Mouse (Mus musculus) forebrain, embryonic 10.5 days (tissue): ENCODE measurements around the gene Dusp14. TPM values are rescaled to one million over a fixed set of nuclear protein-coding genes. Genes with fewer than 3 reads are reported as not detected.

ENCODE experiments used
- DNase-seq: peaks from one replicate; pipeline ENCODE4 v3.0.0-alpha.2; 2017; ENCODE audit warnings: low spot score; ENCODE audit errors: extremely low spot score
- H3K27ac ChIP-seq: fragments of 300-500 bp; sonication (generic); 2 replicates; pipeline ENCODE4 v1.5.1; 2016; ENCODE audit warnings: mild to moderate bottlenecking
- H3K27me3 ChIP-seq: fragments of 300-500 bp; sonication (generic); 2 replicates; pipeline ENCODE4 v1.6.1; 2016; ENCODE audit warnings: mild to moderate bottlenecking; ENCODE audit not compliant: poor library complexity, severe bottlenecking
- H3K36me3 ChIP-seq: fragments of 300-500 bp; sonication (generic); replicated peaks from 2 replicates; pipeline ENCODE4 v1.6.1; 2016; ENCODE audit warnings: mild to moderate bottlenecking, moderate library complexity
- H3K4me1 ChIP-seq: fragments of 300-500 bp; sonication (generic); 2 replicates; pipeline ENCODE4 v1.6.1; 2016
- H3K4me3 ChIP-seq: fragments of 300-500 bp; sonication (generic); 2 replicates; pipeline ENCODE4 v1.5.1; 2016; ENCODE audit warnings: mild to moderate bottlenecking, moderate library complexity
- H3K9me3 ChIP-seq: fragments of 300-500 bp; sonication (generic); 2 replicates; pipeline ENCODE4 v1.6.1; 2016; ENCODE audit warnings: mild to moderate bottlenecking, moderate library complexity
- WGBS: fragments of 180-500 bp; shearing (Covaris S2); methylation state at CpG from one replicate; pipeline ENCODE4 v1.1.7; 2016; 5-methylcytosine and 5-hydroxymethylcytosine counted together
- polyA plus RNA-seq: library from polyadenylated mRNA; unstranded; fragments of >200 nt; fragmentation: Nextera tagmentation; extraction: Ambion mirVana; gene quantifications from 2 replicates; pipeline ENCODE4 v1.2.1, GENCODE M21; 2016

Gene Dusp14
- polyA plus RNA-seq, 1 experiment from 2014 or later = 12.5 TPM

- peaks cover 14% of the 10 kb centered on the region for H3K4me1 ChIP-seq
- H3K27me3 ChIP-seq = peaks cover 24% of the 10 kb centered on the region
- no peak overlapping the region for H3K27ac ChIP-seq
- 88% methylated on average over 2 of the region's 2 CpGs for WGBS
- H3K9me3 ChIP-seq = no peaks in the 10 kb centered on the region
- no peak overlapping the region for H3K4me3 ChIP-seq
- no peaks in the 10 kb centered on the region for H3K36me3 ChIP-seq
- no peak for DNase-seq
Measured at GRCm38 (mm10) chr11:84061881-84062280, 7.2 kb downstream of the Dusp14 start.

- Histone ChIP-seq H3K36me3 (no peaks in the 10 kb centered on the region), H3K9me3 (no peaks in the 10 kb centered on the region), H3K27ac (no peak overlapping the region), H3K4me3 (no peak overlapping the region), H3K4me1 (peaks cover 1% of the 10 kb centered on the region), H3K27me3 (peaks cover 12% of the 10 kb centered on the region)
- DNase-seq = no peak
- WGBS = 78% methylated on average over 6 of the region's 6 CpGs
Measured at GRCm38 (mm10) chr11:84060635-84061034, 8.4 kb downstream of the Dusp14 start.

- DNase-seq = no peak
- no peaks in the 10 kb centered on the region for H3K36me3 ChIP-seq
- peaks cover 8% of the 10 kb centered on the region for H3K27me3 ChIP-seq
- 95% methylated on average over 2 of the region's 2 CpGs for WGBS
- no peaks in the 10 kb centered on the region for H3K9me3 ChIP-seq
- H3K4me1 ChIP-seq = no peaks in the 10 kb centered on the region; the same call in 1 of the 2 replicates
- no peak overlapping the region for H3K27ac ChIP-seq
- no peak overlapping the region for H3K4me3 ChIP-seq
Measured at GRCm38 (mm10) chr11:84059784-84060183, 9.3 kb downstream of the Dusp14 start.

- no peak for DNase-seq
- Histone ChIP-seq H3K4me3 (no peak overlapping the region), H3K9me3 (no peaks in the 10 kb centered on the region), H3K36me3 (no peaks in the 10 kb centered on the region), H3K27me3 (no peaks in the 10 kb centered on the region), H3K27ac (no peak overlapping the region), H3K4me1 (peaks cover 16% of the 10 kb centered on the region)
- 98% methylated on average over 2 of the region's 2 CpGs for WGBS
Measured at GRCm38 (mm10) chr11:84057418-84057817, 11.6 kb downstream of the Dusp14 start.

- WGBS = 80% methylated on average over 10 of the region's 10 CpGs
- H3K4me3 ChIP-seq = no peak overlapping the region
- H3K4me1 ChIP-seq = peaks cover 24% of the 10 kb centered on the region
- no peak for DNase-seq
- H3K36me3 ChIP-seq = no peaks in the 10 kb centered on the region; the same call in 1 of the 2 replicates
- H3K27me3 ChIP-seq = no peaks in the 10 kb centered on the region
- peak overlapping the region; percentile 60 for H3K27ac ChIP-seq
- no peaks in the 10 kb centered on the region for H3K9me3 ChIP-seq
Measured at GRCm38 (mm10) chr11:84053524-84054163, 15.4 kb downstream of the Dusp14 start.

- DNase-seq = no peak
- 92% methylated on average over 7 of the region's 7 CpGs for WGBS
- Histone ChIP-seq H3K9me3 (no peaks in the 10 kb centered on the region), H3K4me3 (no peak overlapping the region), H3K4me1 (peaks cover 26% of the 10 kb centered on the region), H3K36me3 (no peaks in the 10 kb centered on the region; the same call in 1 of the 2 replicates), H3K27me3 (no peaks in the 10 kb centered on the region), H3K27ac (no peak overlapping the region)
Measured at GRCm38 (mm10) chr11:84053055-84053454, 16.0 kb downstream of the Dusp14 start.

- Histone ChIP-seq H3K27me3 (no peaks in the 10 kb centered on the region), H3K4me1 (peaks cover 53% of the 10 kb centered on the region), H3K27ac (peak overlapping the region; percentile 6; the same call in 1 of the 2 replicates), H3K4me3 (no peak overlapping the region), H3K9me3 (no peaks in the 10 kb centered on the region), H3K36me3 (no peaks in the 10 kb centered on the region; the same call in 1 of the 2 replicates)
- WGBS = 86% methylated on average over 10 of the region's 10 CpGs
- no peak for DNase-seq
Measured at GRCm38 (mm10) chr11:84048411-84048810, 20.6 kb downstream of the Dusp14 start.

- H3K4me1 ChIP-seq = peaks cover 57% of the 10 kb centered on the region
- WGBS = 69% methylated on average over 4 of the region's 4 CpGs
- H3K36me3 ChIP-seq = no peaks in the 10 kb centered on the region; the same call in 1 of the 2 replicates
Measured at GRCm38 (mm10) chr11:84047270-84047669, 21.8 kb downstream of the Dusp14 start.

GRCm38 (mm10) chr11:84044988-84045387, 24.1 kb downstream of the Dusp14 start:
- WGBS = 48% methylated on average over 1 of the region's 1 CpGs
- H3K4me3 ChIP-seq = no peak overlapping the region
- 0 out of 2 replicates have a peak, but pooled peaks cover 4% of the 10 kb centered on the region for H3K27me3 ChIP-seq
- peaks cover 18% of the 10 kb centered on the region for H3K36me3 ChIP-seq
- H3K27ac ChIP-seq = peak overlapping the region; percentile 84
- peaks cover 73% of the 10 kb centered on the region for H3K4me1 ChIP-seq
- no peak for DNase-seq
- no peaks in the 10 kb centered on the region for H3K9me3 ChIP-seq

More at GRCm38 (mm10) chr11:84047270-84047669, 21.8 kb downstream of the Dusp14 start:
- no peaks in the 10 kb centered on the region for H3K27me3 ChIP-seq
- no peak overlapping the region for H3K27ac ChIP-seq
- no peak overlapping the region for H3K4me3 ChIP-seq
- DNase-seq = no peak
- no peaks in the 10 kb centered on the region for H3K9me3 ChIP-seq

GRCm38 (mm10) chr11:84042808-84043762, 26.0 kb downstream of the Dusp14 start:
- 40% methylated on average over 14 of the region's 14 CpGs for WGBS

GRCm38 (mm10) chr11:84040621-84041020, 28.4 kb downstream of the Dusp14 start:
- 84% methylated on average over 6 of the region's 6 CpGs for WGBS

More at GRCm38 (mm10) chr11:84042808-84043762, 26.0 kb downstream of the Dusp14 start:
- peaks cover 30% of the 10 kb centered on the region for H3K36me3 ChIP-seq
- 0 out of 2 replicates have a peak, but pooled peaks cover 4% of the 10 kb centered on the region for H3K27me3 ChIP-seq
- no peaks in the 10 kb centered on the region for H3K9me3 ChIP-seq
- H3K4me1 ChIP-seq = peaks cover 86% of the 10 kb centered on the region
- peak overlapping the region; percentile 84 for H3K27ac ChIP-seq
- peak; percentile 88 for DNase-seq
- H3K4me3 ChIP-seq = peak overlapping the region; percentile 23

GRCm38 (mm10) chr11:84033671-84034070, 35.4 kb downstream of the Dusp14 start:
- 92% methylated on average over 5 of the region's 5 CpGs for WGBS
- no peak overlapping the region for H3K27ac ChIP-seq
- H3K27me3 ChIP-seq = no peaks in the 10 kb centered on the region
- DNase-seq = no peak
- H3K4me1 ChIP-seq = peaks cover 6% of the 10 kb centered on the region
- H3K4me3 ChIP-seq = no peak overlapping the region
- H3K36me3 ChIP-seq = peaks cover 53% of the 10 kb centered on the region
- no peaks in the 10 kb centered on the region for H3K9me3 ChIP-seq

More at GRCm38 (mm10) chr11:84040621-84041020, 28.4 kb downstream of the Dusp14 start:
- Histone ChIP-seq H3K27ac (no peak overlapping the region), H3K9me3 (no peaks in the 10 kb centered on the region), H3K4me3 (no peak overlapping the region), H3K4me1 (peaks cover 65% of the 10 kb centered on the region), H3K27me3 (0 out of 2 replicates have a peak, but pooled peaks cover 4% of the 10 kb centered on the region), H3K36me3 (peaks cover 48% of the 10 kb centered on the region)
- DNase-seq = no peak
